Comparison of ENCODE assay signal across 10 mouse cellular contexts in genomic region chr6:146343671-146344384, GRCm38 (mm10).
A peak's percentile ranks its signal among the peaks of the same experiment; 100 is the strongest.
DNase-seq lines count a peak whose midpoint lies in the region; ATAC-seq and TF ChIP-seq lines count a peak whose summit lies in the region.
"Had no signal": no experiment of that assay in that cellular context is flagged by ENCODE, and none has a peak within 500 bp of the region (broad histone marks: within the 10 kb centered on the region; RNA-seq: fewer than 3 reads in every experiment).

No protein-coding gene starts in this region.

- no peaks in the 10 kb centered on the region for H3K27me3 ChIP-seq in hindbrain, postnatal 0 days (ENCODE audit: insufficient read depth, low read length)
- no peaks in the 10 kb centered on the region for H3K27me3 ChIP-seq in hindbrain, embryonic 14.5 days (ENCODE audit: control insufficient read depth, insufficient read depth, low read length)
- H3K27me3 ChIP-seq in midbrain, embryonic 15.5 days (replicated peaks), result no peaks in the 10 kb centered on the region
- H3K27me3 ChIP-seq: stomach, embryonic 15.5 days had no signal

- H3K27ac ChIP-seq in hindbrain, postnatal 0 days, result peak overlapping the region; percentile 52
- H3K27ac ChIP-seq in hindbrain, embryonic 14.5 days, result no peak overlapping the region
- 0 out of 2 replicates have a peak overlapping the region, but pooled peaks have one; percentile 52 for H3K27ac ChIP-seq in midbrain, embryonic 15.5 days
- H3K27ac ChIP-seq: liver, embryonic 14.5 days; stomach, embryonic 15.5 days had no signal

- peak; percentile 25 for DNase-seq in hindbrain, postnatal 0 days (ENCODE audit: low spot score)
- DNase-seq in hindbrain, embryonic 14.5 days (ENCODE audit: low spot score), result no peak
- peak; percentile 27 for DNase-seq in brain, adult 2 months (ENCODE audit: low read depth, low spot score)
- peak; percentile 68 for DNase-seq in cerebellum, adult 9-11 months
- no peak for DNase-seq in adrenal gland, postnatal 25 days
- no peak for DNase-seq in embryo, embryonic 10 days (ENCODE audit: low spot score)

- H3K9me3 ChIP-seq in hindbrain, postnatal 0 days (ENCODE audit: low read length), result no peaks in the 10 kb centered on the region
- H3K9me3 ChIP-seq in hindbrain, embryonic 14.5 days (ENCODE audit: control insufficient read depth, low read length), result no peaks in the 10 kb centered on the region
- H3K9me3 ChIP-seq in midbrain, embryonic 15.5 days, result no peaks in the 10 kb centered on the region
- H3K9me3 ChIP-seq: stomach, embryonic 15.5 days had no signal

- H3K4me3 ChIP-seq in hindbrain, postnatal 0 days (ENCODE audit: low read length), result no peak overlapping the region
- no peak overlapping the region for H3K4me3 ChIP-seq in hindbrain, embryonic 14.5 days (replicated peaks; ENCODE audit: low read length)
- H3K4me3 ChIP-seq in midbrain, embryonic 15.5 days, result no peak overlapping the region
- H3K4me3 ChIP-seq: stomach, embryonic 15.5 days had no signal

- ATAC-seq in hindbrain, postnatal 0 days, result no peak
- ATAC-seq in hindbrain, embryonic 14.5 days (ENCODE audit: low FRiP score), result no peak
- ATAC-seq in midbrain, embryonic 15.5 days (replicated peaks), result no peak
- ATAC-seq: intestine, embryonic 16.5 days had no signal

- 23% methylated on average over 10 of the region's 10 CpGs for WGBS in hindbrain, postnatal 0 days
- WGBS in hindbrain, embryonic 14.5 days, result 30% methylated on average over 10 of the region's 10 CpGs
- 38% methylated on average over 10 of the region's 10 CpGs for WGBS in midbrain, embryonic 15.5 days

- no peaks in the 10 kb centered on the region for H3K36me3 ChIP-seq in hindbrain, postnatal 0 days (ENCODE audit: insufficient read depth, low read length)
- H3K36me3 ChIP-seq in hindbrain, embryonic 14.5 days (replicated peaks; ENCODE audit: control insufficient read depth, insufficient read depth), result no peaks in the 10 kb centered on the region
- H3K36me3 ChIP-seq in midbrain, embryonic 15.5 days (replicated peaks), result no peaks in the 10 kb centered on the region
- H3K36me3 ChIP-seq: stomach, embryonic 15.5 days had no signal

- TF ChIP-seq CTCF in hindbrain, postnatal 0 days (IDR thresholded peaks at IDR 0.05; ENCODE audit: low read depth), result no peak

- no peak overlapping the region for H3K4me2 ChIP-seq in hindbrain, postnatal 0 days (ENCODE audit: low read depth, low read length)
- H3K4me2 ChIP-seq in hindbrain, embryonic 14.5 days (replicated peaks), result no peak overlapping the region
- H3K4me2 ChIP-seq in midbrain, embryonic 15.5 days, result no peak overlapping the region
- H3K4me2 ChIP-seq: stomach, embryonic 15.5 days had no signal

- H3K9ac ChIP-seq in hindbrain, postnatal 0 days (replicated peaks; ENCODE audit: low read length), result 0 out of 2 replicates have a peak overlapping the region, but pooled peaks have one; percentile 9
- no peak overlapping the region for H3K9ac ChIP-seq in hindbrain, embryonic 14.5 days
- H3K9ac ChIP-seq in midbrain, embryonic 15.5 days, result no peak overlapping the region
- H3K9ac ChIP-seq: liver, embryonic 14.5 days; stomach, embryonic 15.5 days had no signal

- H3K4me1 ChIP-seq in hindbrain, postnatal 0 days (ENCODE audit: insufficient read depth, low read length), result peaks cover 17% of the 10 kb centered on the region; the same call in 1 of the 2 replicates
- peaks cover 8% of the 10 kb centered on the region; the same call in 1 of the 2 replicates for H3K4me1 ChIP-seq in hindbrain, embryonic 14.5 days (replicated peaks; ENCODE audit: control insufficient read depth, insufficient read depth, low read length)
- H3K4me1 ChIP-seq in midbrain, embryonic 15.5 days, result peaks cover 18% of the 10 kb centered on the region
- H3K4me1 ChIP-seq: stomach, embryonic 15.5 days had no signal

Comparison
In these comparisons a context has a peak if more than half of its experiments do, and no peak if none do; other contexts are left out.
1. DNase-seq: peak in hindbrain, postnatal 0 days (single experiment), brain, adult 2 months (single experiment) and cerebellum, adult 9-11 months (single experiment); none in hindbrain, embryonic 14.5 days (single experiment), adrenal gland, postnatal 25 days (single experiment) and embryo, embryonic 10 days (single experiment).